ENCODE assay signal across 8 mouse cellular contexts in the genomic region with DNA sequence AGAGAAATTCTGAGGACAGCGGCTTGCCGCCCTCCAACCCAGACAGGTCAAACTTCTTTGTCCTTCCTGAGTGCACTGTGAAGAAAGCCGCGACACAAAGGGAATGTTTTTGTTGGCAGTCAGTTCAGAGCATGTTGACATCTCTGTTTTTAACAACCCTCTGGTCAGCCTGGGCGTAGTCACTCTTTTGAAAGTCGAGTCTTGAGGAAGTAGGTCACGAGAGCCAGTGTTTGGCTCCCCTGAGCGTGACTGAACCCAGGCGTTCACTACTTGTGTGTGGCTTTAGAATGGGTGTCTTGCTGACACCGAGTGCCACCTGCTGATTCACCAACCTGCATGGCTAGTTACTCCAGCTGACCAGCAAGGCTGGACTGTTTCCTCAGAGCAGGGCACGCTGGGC. TPM values are rescaled to one million over a fixed set of nuclear protein-coding genes. Genes with fewer than 3 reads are reported as not detected.
A peak's percentile ranks its signal among the peaks of the same experiment; 100 is the strongest.
DNase-seq lines count a peak whose midpoint lies in the region; ATAC-seq and TF ChIP-seq lines count a peak whose summit lies in the region.

No protein-coding gene starts in this region.

- 42% methylated on average over 11 of the region's 11 CpGs for WGBS in intestine, embryonic 15.5 days

- TF ChIP-seq CTCF in G1E (IDR thresholded peaks at IDR 0.05; ENCODE audit: low read depth, low read length), result no peak

- no peaks in the 10 kb centered on the region for H3K36me3 ChIP-seq in G1E (replicated peaks)
- H3K36me3 ChIP-seq in intestine, embryonic 15.5 days, result no peaks in the 10 kb centered on the region

- H3K27me3 ChIP-seq in G1E (ENCODE audit: insufficient read depth, low read length), result no peaks in the 10 kb centered on the region
- no peaks in the 10 kb centered on the region for H3K27me3 ChIP-seq in intestine, embryonic 15.5 days (replicated peaks)

- no peak for DNase-seq in G1E (ENCODE audit: low spot score)
- DNase-seq in adrenal gland, postnatal 25 days, result peak; percentile 19
- peak; percentile 72 for DNase-seq in lung, postnatal 10 days
- peak; percentile 39 for DNase-seq in yolk sac, embryonic 10.5 days (ENCODE audit: low spot score)
- DNase-seq in embryo, embryonic 9.5 days (ENCODE audit: extremely low spot score), result no peak
- no peak for DNase-seq in layer of hippocampus, adult 18-20 months (ENCODE audit: low spot score in 2 of 2)
- no peak for DNase-seq in thymus, postnatal 36 days

- H3K4me1 ChIP-seq in G1E (ENCODE audit: insufficient read depth, low read depth, low read length), result peaks cover 20% of the 10 kb centered on the region
- H3K4me1 ChIP-seq in intestine, embryonic 15.5 days (replicated peaks), result 0 out of 2 replicates have a peak, but pooled peaks cover 3% of the 10 kb centered on the region

- H3K27ac ChIP-seq in intestine, embryonic 15.5 days, result no peak overlapping the region

- H3K9ac ChIP-seq in intestine, embryonic 15.5 days, result no peak overlapping the region

- H3K4me3 ChIP-seq in G1E (ENCODE audit: low read depth, low read length), result peak overlapping the region; percentile 52; the same call in 1 of the 2 replicates
- no peak overlapping the region for H3K4me3 ChIP-seq in intestine, embryonic 15.5 days (replicated peaks)

- peak overlapping the region; percentile 12; the same call in 1 of the 2 replicates for H3K4me2 ChIP-seq in intestine, embryonic 15.5 days (replicated peaks)

- peak; percentile 41 for ATAC-seq in G1E (ENCODE audit: extremely low read depth, insufficient number of reproducible peaks, low FRiP score, poor library complexity, severe bottlenecking)
- ATAC-seq in intestine, embryonic 15.5 days, result peak; percentile 51

- no peaks in the 10 kb centered on the region for H3K9me3 ChIP-seq in G1E (replicated peaks)
- H3K9me3 ChIP-seq in intestine, embryonic 15.5 days, result no peaks in the 10 kb centered on the region

RNA-seq across cellular contexts. Expression of a gene that starts 18.4 kb away (rescaled TPM):
- total RNA-seq in G1E (2014; fragmentation: Nextera tagmentation) (17.4 and 18.3 TPM in 2 replicates), G1E (2017) (14.4 and 14.9 TPM in 2 replicates)
- 25.8 and 30.7 TPM in 2 replicates for polyA plus RNA-seq in G1E (2012)
- 25.4 and 27.3 TPM in 2 replicates for total RNA-seq in adrenal gland, postnatal 25 days (2021)
- 24.5 and 25.4 TPM in 2 replicates for polyA plus RNA-seq in intestine, embryonic 15.5 days (2015; fragmentation: Nextera tagmentation; extraction: Ambion mirVana)
- 1 to 10 TPM; 8.2 to 8.8 TPM for total RNA-seq in layer of hippocampus, adult 18-20 months (2021)

Comparison
In these comparisons a context has a peak if more than half of its experiments do, and no peak if none do; other contexts are left out.
1. DNase-seq: peak in adrenal gland, postnatal 25 days (single experiment), lung, postnatal 10 days (single experiment) and yolk sac, embryonic 10.5 days (single experiment); none in G1E (single experiment), embryo, embryonic 9.5 days (single experiment), layer of hippocampus, adult 18-20 months (0 of 2) and thymus, postnatal 36 days (0 of 2).